Mouse (Mus musculus): ENCODE measurements at regions not wholly inside any gene's neighbourhood (a gene's known extent, or its start where the extent isn't known, plus 50 kb on each side); places are given as distances from the start of the nearest gene placed in this dataset.

GRCm38 (mm10) chr1:57643466-57644097, 130.4 kb upstream of the Spats2l start:
- H3K9me3 ChIP-seq (ENCODE audit: control insufficient read depth, low read length), result no peaks in the 10 kb centered on the region
- H3K4me1 ChIP-seq (replicated peaks; ENCODE audit: control insufficient read depth, insufficient read depth, low read length), result no peaks in the 10 kb centered on the region
- H3K27me3 ChIP-seq (replicated peaks; ENCODE audit: control insufficient read depth, insufficient read depth, low read length), result no peaks in the 10 kb centered on the region
- DNase-seq (ENCODE audit: low spot score), result no peak
- no peak overlapping the region for H3K9ac ChIP-seq (ENCODE audit: low read length)
- H3K36me3 ChIP-seq (ENCODE audit: control insufficient read depth, insufficient read depth, low read length), result no peaks in the 10 kb centered on the region
- H3K4me2 ChIP-seq (ENCODE audit: low read length), result no peak overlapping the region
- H3K27ac ChIP-seq (ENCODE audit: low read depth), result no peak overlapping the region
- ATAC-seq (replicated peaks; ENCODE audit: low FRiP score, low TSS enrichment, low read depth), result no peak
- WGBS, result 45% methylated on average over 6 of the region's 6 CpGs
- no peak overlapping the region for H3K4me3 ChIP-seq (ENCODE audit: low read depth, low read length)

DNA sequence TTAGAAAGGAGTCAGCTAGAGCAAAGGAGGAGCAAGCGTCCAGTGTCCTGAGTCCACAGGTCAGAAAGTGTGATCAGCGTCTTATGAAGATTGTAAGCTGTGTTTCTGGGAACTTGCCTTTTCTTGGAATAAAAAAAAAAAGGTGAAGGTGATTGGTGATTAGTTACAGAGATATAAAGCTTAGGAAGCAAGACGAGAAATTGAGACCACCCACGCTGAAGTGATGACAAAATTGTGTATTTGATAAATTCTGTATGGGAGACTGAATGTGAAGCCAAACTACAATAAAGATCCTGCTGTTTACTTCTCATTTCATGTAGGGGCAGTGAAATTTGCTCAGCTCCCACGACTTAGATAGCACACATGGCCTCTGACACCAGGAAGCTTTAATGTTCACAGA, 109.0 kb upstream of the Spats2l start:
- Histone ChIP-seq H3K4me2 (ENCODE audit: low read length) (no peak overlapping the region), H3K36me3 (ENCODE audit: control insufficient read depth, insufficient read depth, low read length) (no peaks in the 10 kb centered on the region), H3K27ac (ENCODE audit: low read depth) (no peak overlapping the region), H3K9me3 (ENCODE audit: control insufficient read depth, low read length) (no peaks in the 10 kb centered on the region), H3K4me1 (replicated peaks; ENCODE audit: control insufficient read depth, insufficient read depth, low read length) (no peaks in the 10 kb centered on the region), H3K27me3 (replicated peaks; ENCODE audit: control insufficient read depth, insufficient read depth, low read length) (no peaks in the 10 kb centered on the region), H3K9ac (ENCODE audit: low read length) (no peak overlapping the region), H3K4me3 (ENCODE audit: low read depth, low read length) (no peak overlapping the region)
- ATAC-seq (replicated peaks; ENCODE audit: low FRiP score, low TSS enrichment, low read depth) (no peak), DNase-seq (ENCODE audit: low spot score) (no peak)
- 55% methylated on average over 5 of the region's 5 CpGs for WGBS

GRCm38 (mm10) chr1:57665724-57666123, 108.2 kb upstream of the Spats2l start:
- Histone ChIP-seq H3K4me2 (ENCODE audit: low read length) (no peak overlapping the region), H3K4me3 (ENCODE audit: low read depth, low read length) (no peak overlapping the region), H3K27me3 (replicated peaks; ENCODE audit: control insufficient read depth, insufficient read depth, low read length) (no peaks in the 10 kb centered on the region), H3K9me3 (ENCODE audit: control insufficient read depth, low read length) (no peaks in the 10 kb centered on the region), H3K27ac (ENCODE audit: low read depth) (no peak overlapping the region), H3K36me3 (ENCODE audit: control insufficient read depth, insufficient read depth, low read length) (no peaks in the 10 kb centered on the region), H3K4me1 (replicated peaks; ENCODE audit: control insufficient read depth, insufficient read depth, low read length) (no peaks in the 10 kb centered on the region), H3K9ac (ENCODE audit: low read length) (no peak overlapping the region)
- DNase-seq (ENCODE audit: low spot score), result no peak
- ATAC-seq (replicated peaks; ENCODE audit: low FRiP score, low TSS enrichment, low read depth), result no peak
- 56% methylated on average over 3 of the region's 3 CpGs for WGBS

- Histone ChIP-seq H3K9me3 (ENCODE audit: control insufficient read depth, low read length) (no peaks in the 10 kb centered on the region), H3K4me2 (ENCODE audit: low read length) (no peak overlapping the region), H3K27me3 (replicated peaks; ENCODE audit: control insufficient read depth, insufficient read depth, low read length) (no peaks in the 10 kb centered on the region), H3K4me1 (replicated peaks; ENCODE audit: control insufficient read depth, insufficient read depth, low read length) (no peaks in the 10 kb centered on the region), H3K9ac (ENCODE audit: low read length) (no peak overlapping the region), H3K36me3 (ENCODE audit: control insufficient read depth, insufficient read depth, low read length) (no peaks in the 10 kb centered on the region), H3K4me3 (ENCODE audit: low read depth, low read length) (no peak overlapping the region), H3K27ac (ENCODE audit: low read depth) (no peak overlapping the region)
- no peak for ATAC-seq (replicated peaks; ENCODE audit: low FRiP score, low TSS enrichment, low read depth)
- 68% methylated on average over 6 of the region's 6 CpGs for WGBS
- no peak for DNase-seq (ENCODE audit: low spot score)
Measured at GRCm38 (mm10) chr1:57666179-57666693, 107.7 kb upstream of the Spats2l start.

DNA sequence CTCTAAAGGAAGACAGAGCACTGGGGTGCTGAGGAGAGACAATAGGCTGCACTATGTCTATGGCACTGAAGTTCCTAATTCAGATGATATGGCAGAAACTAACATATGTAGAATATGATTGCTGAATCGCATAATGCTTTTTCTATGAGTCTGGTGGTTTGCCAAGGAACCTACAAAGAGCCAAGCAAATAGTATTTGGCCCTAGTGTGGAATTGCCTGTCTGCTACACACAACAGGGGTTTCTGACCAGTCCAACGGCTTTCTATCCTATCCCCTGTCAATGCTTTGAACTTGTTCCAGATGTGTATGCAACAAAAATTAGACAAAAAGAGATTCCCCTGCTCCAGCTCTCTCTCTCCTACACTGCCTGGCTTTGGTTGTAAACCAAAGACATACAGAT, 100.5 kb upstream of the Spats2l start:
- H3K9ac ChIP-seq (ENCODE audit: low read length), result no peak overlapping the region
- 67% methylated on average over 2 of the region's 2 CpGs for WGBS
- DNase-seq (ENCODE audit: low spot score) (no peak), ATAC-seq (replicated peaks; ENCODE audit: low FRiP score, low TSS enrichment, low read depth) (no peak)
- no peak overlapping the region for H3K4me3 ChIP-seq (ENCODE audit: low read depth, low read length)
- H3K27ac ChIP-seq (ENCODE audit: low read depth), result no peak overlapping the region
- H3K4me2 ChIP-seq (ENCODE audit: low read length), result no peak overlapping the region
- H3K9me3 ChIP-seq (ENCODE audit: control insufficient read depth, low read length), result no peaks in the 10 kb centered on the region
- H3K4me1 ChIP-seq (replicated peaks; ENCODE audit: control insufficient read depth, insufficient read depth, low read length), result no peaks in the 10 kb centered on the region; the same call in 1 of the 2 replicates
- H3K27me3 ChIP-seq (replicated peaks; ENCODE audit: control insufficient read depth, insufficient read depth, low read length), result no peaks in the 10 kb centered on the region
- H3K36me3 ChIP-seq (ENCODE audit: control insufficient read depth, insufficient read depth, low read length), result no peaks in the 10 kb centered on the region

GRCm38 (mm10) chr1:57673957-57674699, 99.8 kb upstream of the Spats2l start:
- H3K4me3 ChIP-seq (ENCODE audit: low read depth, low read length), result no peak overlapping the region
- H3K27me3 ChIP-seq (replicated peaks; ENCODE audit: control insufficient read depth, insufficient read depth, low read length), result no peaks in the 10 kb centered on the region
- H3K4me1 ChIP-seq (replicated peaks; ENCODE audit: control insufficient read depth, insufficient read depth, low read length), result no peaks in the 10 kb centered on the region; the same call in 1 of the 2 replicates
- H3K9ac ChIP-seq (ENCODE audit: low read length), result no peak overlapping the region
- no peaks in the 10 kb centered on the region for H3K36me3 ChIP-seq (ENCODE audit: control insufficient read depth, insufficient read depth, low read length)
- 66% methylated on average over 7 of the region's 7 CpGs for WGBS
- H3K4me2 ChIP-seq (ENCODE audit: low read length), result no peak overlapping the region
- no peaks in the 10 kb centered on the region for H3K9me3 ChIP-seq (ENCODE audit: control insufficient read depth, low read length)
- no peak overlapping the region for H3K27ac ChIP-seq (ENCODE audit: low read depth)
- DNase-seq (ENCODE audit: low spot score) (no peak), ATAC-seq (replicated peaks; ENCODE audit: low FRiP score, low TSS enrichment, low read depth) (no peak)

- ATAC-seq (replicated peaks; ENCODE audit: low FRiP score, low TSS enrichment, low read depth) (no peak), DNase-seq (ENCODE audit: low spot score) (no peak)
- Histone ChIP-seq H3K36me3 (ENCODE audit: control insufficient read depth, insufficient read depth, low read length) (no peaks in the 10 kb centered on the region), H3K27me3 (replicated peaks; ENCODE audit: control insufficient read depth, insufficient read depth, low read length) (no peaks in the 10 kb centered on the region), H3K9ac (ENCODE audit: low read length) (no peak overlapping the region), H3K9me3 (ENCODE audit: control insufficient read depth, low read length) (no peaks in the 10 kb centered on the region), H3K4me2 (ENCODE audit: low read length) (no peak overlapping the region), H3K4me3 (ENCODE audit: low read depth, low read length) (no peak overlapping the region), H3K27ac (ENCODE audit: low read depth) (no peak overlapping the region), H3K4me1 (replicated peaks; ENCODE audit: control insufficient read depth, insufficient read depth, low read length) (no peaks in the 10 kb centered on the region; the same call in 1 of the 2 replicates)
- WGBS, result 58% methylated on average over 14 of the region's 14 CpGs
Measured at GRCm38 (mm10) chr1:57684387-57685162, 89.4 kb upstream of the Spats2l start.

- ATAC-seq (replicated peaks; ENCODE audit: low FRiP score, low TSS enrichment, low read depth), result no peak
- no peak overlapping the region for H3K27ac ChIP-seq (ENCODE audit: low read depth)
- no peaks in the 10 kb centered on the region for H3K27me3 ChIP-seq (replicated peaks; ENCODE audit: control insufficient read depth, insufficient read depth, low read length)
- no peaks in the 10 kb centered on the region for H3K9me3 ChIP-seq (ENCODE audit: control insufficient read depth, low read length)
- no peak overlapping the region for H3K4me2 ChIP-seq (ENCODE audit: low read length)
- no peak overlapping the region for H3K9ac ChIP-seq (ENCODE audit: low read length)
- no peaks in the 10 kb centered on the region; the same call in 1 of the 2 replicates for H3K4me1 ChIP-seq (replicated peaks; ENCODE audit: control insufficient read depth, insufficient read depth, low read length)
- no peaks in the 10 kb centered on the region for H3K36me3 ChIP-seq (ENCODE audit: control insufficient read depth, insufficient read depth, low read length)
- no peak overlapping the region for H3K4me3 ChIP-seq (ENCODE audit: low read depth, low read length)
- no peak for DNase-seq (ENCODE audit: low spot score)
Measured at GRCm38 (mm10) chr1:57689253-57689652, 84.7 kb upstream of the Spats2l start.

Data from intestine, embryonic 14.5 days (tissue).